ENCODE assay signal across 7 mouse cellular contexts in the genomic region with DNA sequence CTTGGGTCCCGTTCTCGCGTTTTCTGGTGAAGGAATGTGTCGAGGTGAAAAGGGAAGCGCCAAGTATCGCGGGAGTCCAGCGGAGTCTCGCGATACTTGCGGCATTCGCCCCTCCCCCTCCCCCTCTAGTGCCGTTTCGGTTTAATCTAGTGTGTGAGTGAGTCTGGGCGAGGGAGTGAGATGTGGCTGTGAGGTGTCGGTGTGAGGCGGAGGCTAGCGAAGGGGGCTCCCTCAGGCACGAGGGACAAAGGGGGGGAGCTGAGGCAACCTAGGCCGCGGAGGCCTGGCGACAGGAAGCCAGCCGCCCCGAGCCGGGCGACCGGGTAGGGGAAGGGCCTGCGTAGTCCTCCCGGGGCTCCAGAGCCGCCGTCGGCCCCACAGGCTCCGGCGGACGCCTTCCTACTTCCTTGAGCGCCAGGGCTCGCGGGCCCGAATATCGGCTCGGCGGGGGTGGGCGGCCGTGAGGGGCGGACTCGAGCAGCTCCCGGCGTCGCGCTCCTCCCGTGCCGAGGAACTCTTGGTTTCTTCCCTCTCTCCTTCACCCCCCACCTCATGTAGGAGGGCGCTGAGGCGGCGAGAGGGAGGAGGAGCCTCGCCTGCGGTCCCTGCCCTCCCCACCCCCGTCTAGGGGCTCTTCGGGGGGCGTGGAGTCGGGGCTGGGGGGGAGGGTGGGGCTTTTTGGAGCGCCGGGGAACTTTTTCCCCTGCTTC. TPM values are rescaled to one million over a fixed set of nuclear protein-coding genes. Genes with fewer than 3 reads are reported as not detected.
DNase-seq lines count a peak whose midpoint lies in the region; ATAC-seq and TF ChIP-seq lines count a peak whose summit lies in the region.

Gene Cdk12 (plus strand): TSS at position 419 of the 710 bp plus-strand sequence.

- peak; percentile 98 for DNase-seq in adrenal gland, postnatal 10 days
- peak; percentile 98 for DNase-seq in embryonic facial prominence, embryonic 10.5 days (ENCODE audit: low spot score)
- peak; percentile 82 for DNase-seq in gonadal fat pad, adult 2 months (ENCODE audit: low read depth)
- DNase-seq in left cerebral cortex, postnatal 4 days: peak; percentile 97

- peak; percentile 5; the same call in 1 of the 2 replicates for TF ChIP-seq CTCF in intestine, postnatal 0 days (IDR thresholded peaks at IDR 0.05; ENCODE audit: low read depth)
- TF ChIP-seq CTCF in small intestine, adult 2 months (IDR thresholded peaks at IDR 0.05; ENCODE audit: extremely low read depth, insufficient read length, insufficient replicate concordance, low read depth, low read length): no peak

- H3K36me3 ChIP-seq in embryonic facial prominence, embryonic 10.5 days (replicated peaks): peaks cover 19% of the 10 kb centered on the region
- no peaks in the 10 kb centered on the region for H3K36me3 ChIP-seq in intestine, postnatal 0 days (ENCODE audit: control insufficient read depth, insufficient read depth)
- no peaks in the 10 kb centered on the region for H3K36me3 ChIP-seq in midbrain, embryonic 12.5 days
- 0 out of 2 replicates have a peak, but pooled peaks cover 1% of the 10 kb centered on the region for H3K36me3 ChIP-seq in small intestine, adult 2 months (ENCODE audit: control insufficient read depth, insufficient read depth, low read length)

- no peaks in the 10 kb centered on the region for H3K27me3 ChIP-seq in embryonic facial prominence, embryonic 10.5 days (replicated peaks; ENCODE audit: low read depth, poor library complexity, severe bottlenecking)
- no peaks in the 10 kb centered on the region for H3K27me3 ChIP-seq in intestine, postnatal 0 days (replicated peaks; ENCODE audit: control insufficient read depth, insufficient read depth, low read length)
- H3K27me3 ChIP-seq in midbrain, embryonic 12.5 days: 0 out of 2 replicates have a peak, but pooled peaks cover 6% of the 10 kb centered on the region
- no peaks in the 10 kb centered on the region for H3K27me3 ChIP-seq in small intestine, adult 2 months (ENCODE audit: control insufficient read depth, insufficient read depth, low read length)

- ATAC-seq in intestine, postnatal 0 days: peak; percentile 91
- ATAC-seq in midbrain, embryonic 12.5 days (ENCODE audit: low FRiP score, low read depth): peak; percentile 94

- peak within 1 kb of the TSS; percentile 99 for H3K9ac ChIP-seq in intestine, postnatal 0 days (ENCODE audit: low read depth, low read length)
- peak within 1 kb of the TSS; percentile 96 for H3K9ac ChIP-seq in midbrain, embryonic 12.5 days (replicated peaks)

- H3K4me3 ChIP-seq in embryonic facial prominence, embryonic 10.5 days: peak within 1 kb of the TSS; percentile 98
- H3K4me3 ChIP-seq in intestine, postnatal 0 days (ENCODE audit: low read depth, low read length): peak within 1 kb of the TSS; percentile 84
- peak within 1 kb of the TSS; percentile 91 for H3K4me3 ChIP-seq in midbrain, embryonic 12.5 days
- H3K4me3 ChIP-seq in small intestine, adult 2 months (ENCODE audit: low read depth, low read length): peak within 1 kb of the TSS; percentile 75

- H3K4me2 ChIP-seq in intestine, postnatal 0 days (replicated peaks; ENCODE audit: low read depth): peak within 1 kb of the TSS; percentile 65
- peak within 1 kb of the TSS; percentile 98 for H3K4me2 ChIP-seq in midbrain, embryonic 12.5 days (replicated peaks)

- intact Hi-C loops in left cerebral cortex, postnatal 4 days (cut with DNase I): no loop called here

- H3K4me1 ChIP-seq in embryonic facial prominence, embryonic 10.5 days: peaks cover 24% of the 10 kb centered on the region
- H3K4me1 ChIP-seq in intestine, postnatal 0 days (replicated peaks; ENCODE audit: control insufficient read depth, insufficient read depth, low read length): no peaks in the 10 kb centered on the region
- H3K4me1 ChIP-seq in midbrain, embryonic 12.5 days: peaks cover 21% of the 10 kb centered on the region
- H3K4me1 ChIP-seq in small intestine, adult 2 months (ENCODE audit: control insufficient read depth, insufficient read depth, insufficient read length, low read length): peaks cover 3% of the 10 kb centered on the region; the same call in 1 of the 2 replicates

- no peaks in the 10 kb centered on the region for H3K9me3 ChIP-seq in embryonic facial prominence, embryonic 10.5 days
- H3K9me3 ChIP-seq in intestine, postnatal 0 days (ENCODE audit: control insufficient read depth): no peaks in the 10 kb centered on the region
- no peaks in the 10 kb centered on the region for H3K9me3 ChIP-seq in midbrain, embryonic 12.5 days

- peak; percentile 90 for TF ChIP-seq POLR2A in small intestine, adult 2 months (IDR thresholded peaks at IDR 0.05; ENCODE audit: low read depth, low read length)

- WGBS in embryonic facial prominence, embryonic 10.5 days: under 1% methylated on average over 63 of the region's 63 CpGs
- under 1% methylated on average over 54 of the region's 63 CpGs for WGBS in intestine, postnatal 0 days
- WGBS in midbrain, embryonic 12.5 days: under 1% methylated on average over 46 of the region's 63 CpGs
- under 1% methylated on average over 56 of the region's 63 CpGs for whole genome bisulfite sequencing in small intestine, adult 2 months

- peak within 1 kb of the TSS; percentile 100 for H3K27ac ChIP-seq in embryonic facial prominence, embryonic 10.5 days (replicated peaks)
- H3K27ac ChIP-seq in intestine, postnatal 0 days (ENCODE audit: low read depth, low read length): peak within 1 kb of the TSS; percentile 100
- peak within 1 kb of the TSS; percentile 100 for H3K27ac ChIP-seq in midbrain, embryonic 12.5 days (replicated peaks)
- H3K27ac ChIP-seq in small intestine, adult 2 months (ENCODE audit: insufficient read depth, low read depth, low read length): peak within 1 kb of the TSS; percentile 92

RNA-seq across cellular contexts. Expression of gene Cdk12, which starts in this region (rescaled TPM):
- total RNA-seq in adrenal gland, postnatal 10 days (2021): 10 to 100 TPM; 38.5 to 41.9 TPM
- 12.7 and 13.0 TPM in 2 replicates for polyA plus RNA-seq in embryonic facial prominence, embryonic 10.5 days (2016; fragmentation: Nextera tagmentation; extraction: Ambion mirVana)
- 14.6 and 16.5 TPM in 2 replicates for polyA plus RNA-seq in gonadal fat pad, adult 2 months (2012; rRNA removed)
- polyA plus RNA-seq in intestine, postnatal 0 days (2015; fragmentation: Nextera tagmentation; extraction: Ambion mirVana): 4.9 and 6.4 TPM in 2 replicates
- total RNA-seq in left cerebral cortex, postnatal 4 days (2021): 10 to 100 TPM; 38.9 to 39.1 TPM
- 14.1 and 16.7 TPM in 2 replicates for polyA plus RNA-seq in midbrain, embryonic 12.5 days (2016; fragmentation: Nextera tagmentation; extraction: Ambion mirVana)
- polyA plus RNA-seq in small intestine, adult 2 months (2012; rRNA removed): 3.6 and 8.1 TPM in 2 replicates

Comparison
In these comparisons a context has a peak if more than half of its experiments do, and no peak if none do; other contexts are left out.
1. Peak in every context shown above with its lines: DNase-seq, ATAC-seq, H3K4me3 ChIP-seq and H3K27ac ChIP-seq.